Mouse (Mus musculus): Measurements from ENCODE around the gene Ing4.
A peak's percentile ranks its signal among the peaks of the same experiment; 100 is the strongest.

Gene Ing4

GRCm38 (mm10) chr6:125094843-125095242 is 55.3 kb downstream of the Ing4 start:
- DNase-seq (ENCODE audit: low read depth) = peak; percentile 59

DNA sequence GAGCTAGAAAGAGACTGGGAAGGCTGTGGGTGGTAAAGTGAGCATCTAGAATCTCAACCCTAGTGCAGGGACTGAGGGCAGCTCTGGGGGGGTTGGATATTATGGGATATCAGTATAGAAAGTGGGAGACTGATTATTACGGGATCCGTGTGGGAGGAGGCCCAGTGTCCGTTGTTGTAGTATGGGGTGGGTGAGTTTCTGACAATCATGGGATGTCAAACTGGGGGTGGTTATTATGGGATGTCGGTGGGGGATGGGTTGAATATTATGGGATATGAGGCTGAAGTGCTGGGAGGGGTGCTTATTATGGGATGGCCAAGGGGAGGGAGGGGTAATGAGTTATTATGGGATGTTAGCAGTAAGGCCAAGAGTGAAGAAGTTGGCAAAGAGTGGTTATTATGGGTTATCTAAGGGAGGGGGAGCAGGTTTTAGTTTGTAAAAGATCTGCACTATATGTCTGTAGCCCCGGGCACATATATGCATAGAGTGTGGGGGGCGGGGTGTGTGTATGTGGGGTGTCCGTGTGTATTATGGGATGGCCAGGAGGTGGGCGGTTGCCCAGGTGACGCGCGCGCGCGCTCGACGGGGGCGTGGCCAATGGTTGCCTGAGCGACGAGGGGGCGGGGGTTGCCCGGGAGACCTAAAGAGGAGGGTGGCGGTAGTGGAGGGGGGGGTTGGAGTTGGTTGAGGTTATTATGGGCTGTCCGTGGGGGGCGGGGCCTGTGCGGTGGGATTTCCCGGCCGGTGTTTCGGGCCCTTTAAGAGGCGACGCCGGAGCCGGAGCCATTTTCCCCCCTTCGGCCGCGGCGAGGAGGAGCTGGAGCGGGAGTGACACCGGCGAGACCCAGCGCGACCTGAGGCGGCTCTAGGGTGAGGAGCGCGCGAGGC is 56.1 kb downstream of the Ing4 start, which contains the start of gene Chd4:
Chd4 (plus strand) TSS at position 591 of the 888 bp plus-strand sequence.
- peak; percentile 96 for DNase-seq (ENCODE audit: low read depth)

DNA sequence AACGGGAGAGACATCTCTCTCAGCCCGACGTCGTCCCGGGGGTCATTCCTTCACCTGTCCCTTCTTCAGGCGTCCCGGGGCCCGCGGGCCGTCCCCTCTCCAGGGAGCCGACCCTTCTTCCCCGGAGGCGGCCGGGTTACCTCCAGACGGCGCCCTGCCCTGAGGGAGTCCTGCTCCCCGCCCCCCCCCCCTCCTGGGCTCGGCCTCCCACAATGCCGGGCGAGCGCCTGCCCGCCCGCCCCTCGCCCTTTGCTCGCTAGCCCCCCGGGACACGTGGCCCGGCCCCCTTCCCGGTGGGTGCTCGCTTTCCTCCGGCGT is 56.7 kb downstream of the Ing4 start:
- DNase-seq (ENCODE audit: low read depth) = no peak

- peak; percentile 78 for DNase-seq (ENCODE audit: low read depth)
Measured at GRCm38 (mm10) chr6:125096597-125097345, 57.2 kb downstream of the Ing4 start.

DNA sequence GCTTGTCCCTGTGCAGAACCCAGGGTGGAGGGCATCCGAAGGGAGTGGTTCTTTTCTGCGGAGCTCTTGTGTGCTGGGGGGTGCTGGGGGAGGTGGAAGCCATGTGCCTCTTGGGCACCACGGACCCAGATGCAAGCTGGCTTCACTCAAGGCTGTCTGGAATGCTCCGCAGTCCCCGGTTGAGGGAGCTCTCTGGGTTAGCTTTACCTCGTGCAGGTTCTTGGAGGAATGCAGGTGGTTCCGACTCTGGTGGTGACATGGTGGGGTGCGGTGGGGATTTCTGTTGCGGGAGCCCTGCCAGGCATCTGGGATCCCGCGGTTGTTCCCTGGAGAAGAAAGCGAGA is 57.8 kb downstream of the Ing4 start:
- no peak for DNase-seq (ENCODE audit: low read depth)

DNA sequence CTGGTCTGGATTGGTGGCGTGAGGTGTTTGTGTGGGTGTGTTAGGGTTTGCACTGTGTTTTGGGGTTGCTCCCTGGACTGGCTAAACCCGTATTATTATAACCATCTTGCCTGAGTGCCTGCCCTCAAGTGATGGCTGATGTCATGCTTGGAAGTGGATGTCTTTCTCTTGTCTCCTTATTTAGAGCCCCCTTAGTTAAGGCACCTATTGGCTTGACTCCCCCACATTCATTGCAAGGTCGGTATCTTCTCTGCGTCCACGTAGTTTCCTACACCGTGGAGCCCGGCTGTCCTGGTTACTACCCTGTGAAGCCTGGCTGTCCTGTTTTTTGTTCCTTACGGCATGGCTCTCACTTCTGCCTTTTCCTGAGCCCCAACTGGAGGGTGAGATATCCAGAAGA is 58.4 kb downstream of the Ing4 start:
- DNase-seq (ENCODE audit: low read depth) = peak; percentile 28

GRCm38 (mm10) chr6:125098513-125098912 is 59.0 kb downstream of the Ing4 start:
- DNase-seq (ENCODE audit: low read depth) = peak; percentile 43

All from induced T-regulatory cell, adult 2 months (primary cell).